Mouse (Mus musculus) kidney, postnatal 4 days (tissue): ENCODE measurements around the gene Syt5.

Experiments
- DNase-seq, 2 experiments: peaks; one replicate each; pipeline ENCODE4 v3.0.0; 2021; ENCODE audit warnings: mixed read lengths in 2 of 2

The Syt5 gene

DNA sequence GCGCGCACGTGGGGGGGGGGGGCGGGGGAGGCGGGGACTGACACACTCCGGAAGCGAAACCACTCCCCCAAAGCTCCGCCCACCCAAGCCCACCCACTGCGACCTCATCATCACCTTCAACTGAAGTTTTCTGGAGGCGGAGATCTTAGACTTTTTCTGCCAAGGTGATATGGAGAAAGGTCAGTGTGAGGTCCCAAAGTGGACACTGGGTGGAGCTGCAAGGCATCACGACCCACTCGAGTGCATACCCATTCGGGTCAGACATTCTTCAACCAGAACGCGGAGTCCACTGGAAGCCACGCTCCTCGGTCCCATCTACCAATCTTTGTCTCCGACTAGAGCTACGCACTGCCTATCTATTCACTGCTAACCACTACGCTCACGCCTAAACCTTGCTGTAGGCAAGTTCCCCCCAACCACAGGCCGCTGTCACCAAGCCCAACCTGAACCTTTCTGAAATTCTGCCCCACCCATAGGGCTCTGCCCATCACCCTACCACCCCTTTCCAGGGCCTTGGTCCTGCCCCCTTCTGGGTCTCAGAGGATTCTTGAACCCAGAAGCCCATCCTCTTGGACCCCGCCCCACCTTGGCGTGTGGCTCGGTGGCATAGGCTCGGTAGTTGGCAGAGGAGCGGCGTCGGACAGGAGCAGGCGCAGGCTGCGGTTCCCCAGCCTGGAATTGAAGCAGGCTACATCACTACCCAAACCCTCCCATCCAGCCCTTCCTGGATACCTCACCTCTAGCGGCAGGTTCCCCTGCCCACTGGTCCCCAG is 25.9 kb downstream of the Syt5 start:
- DNase-seq, result peak in 1 of 2 experiments; percentile 28

- DNase-seq, result no peak
Measured at GRCm38 (mm10) chr7:4518487-4518886, 28.9 kb downstream of the Syt5 start.

DNA sequence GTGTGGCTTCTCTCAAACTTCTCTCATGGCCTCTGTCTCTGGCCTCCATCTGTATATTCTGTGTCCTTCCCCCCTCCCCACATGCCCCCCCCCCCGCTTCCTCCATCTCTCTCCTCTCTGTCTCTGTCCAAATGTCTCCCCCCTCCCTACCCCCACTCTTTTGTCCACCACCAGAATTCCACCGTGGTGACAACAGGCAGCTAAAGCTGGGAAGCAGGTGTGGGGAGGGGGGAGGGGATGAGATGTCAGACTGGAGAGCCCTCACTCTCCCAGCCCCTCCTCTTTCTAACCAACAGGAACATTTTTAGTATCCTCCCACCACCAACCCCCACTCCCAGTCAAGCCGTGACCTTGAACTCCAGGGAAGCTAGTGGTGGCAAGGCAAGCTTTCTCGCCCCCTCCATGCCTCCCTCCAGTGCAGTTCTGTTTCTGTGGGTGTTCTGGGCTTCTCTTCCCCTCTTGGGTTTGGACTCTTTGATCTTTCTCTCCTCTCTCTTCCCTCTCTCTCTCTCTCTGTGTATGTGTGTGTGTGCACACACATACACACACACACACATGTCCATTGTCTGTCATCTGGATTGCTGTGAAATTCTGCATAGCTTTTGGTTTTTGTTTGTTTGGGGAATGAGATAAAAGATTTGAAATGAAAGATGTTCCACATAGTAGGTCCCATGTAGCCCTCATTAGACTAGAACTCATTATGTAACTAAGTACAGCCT is 30.9 kb downstream of the Syt5 start, which contains the start of gene Tnnt1:
Gene Tnnt1 (minus strand): TSS at position 51 of the 719 bp plus-strand sequence.
- no peak for DNase-seq

DNA sequence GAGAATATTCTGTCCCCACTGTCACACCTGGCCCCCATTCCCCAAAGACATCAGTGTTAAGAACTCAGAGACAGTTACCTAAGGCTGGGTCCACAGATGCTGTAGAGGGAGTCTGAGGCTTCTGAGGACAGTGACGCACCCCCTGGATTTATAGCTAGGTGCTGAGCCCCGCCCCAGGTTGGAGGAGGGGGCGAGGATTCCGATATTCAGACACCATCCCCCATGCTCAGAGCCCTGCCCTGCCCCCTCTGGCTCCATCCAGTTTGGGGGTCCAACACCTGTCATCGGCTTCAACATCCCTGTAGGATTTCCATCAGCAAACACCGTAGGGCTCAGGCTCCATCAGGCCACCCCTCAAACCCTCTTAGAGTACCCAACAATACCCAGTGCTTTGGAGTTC is 31.5 kb downstream of the Syt5 start:
- no peak for DNase-seq

- DNase-seq, result peak; percentile 71 to 78
Measured at GRCm38 (mm10) chr7:4513829-4514712, 33.3 kb downstream of the Syt5 start.

GRCm38 (mm10) chr7:4513236-4513635 is 34.1 kb downstream of the Syt5 start:
- peak; percentile 49 to 58 for DNase-seq

DNA sequence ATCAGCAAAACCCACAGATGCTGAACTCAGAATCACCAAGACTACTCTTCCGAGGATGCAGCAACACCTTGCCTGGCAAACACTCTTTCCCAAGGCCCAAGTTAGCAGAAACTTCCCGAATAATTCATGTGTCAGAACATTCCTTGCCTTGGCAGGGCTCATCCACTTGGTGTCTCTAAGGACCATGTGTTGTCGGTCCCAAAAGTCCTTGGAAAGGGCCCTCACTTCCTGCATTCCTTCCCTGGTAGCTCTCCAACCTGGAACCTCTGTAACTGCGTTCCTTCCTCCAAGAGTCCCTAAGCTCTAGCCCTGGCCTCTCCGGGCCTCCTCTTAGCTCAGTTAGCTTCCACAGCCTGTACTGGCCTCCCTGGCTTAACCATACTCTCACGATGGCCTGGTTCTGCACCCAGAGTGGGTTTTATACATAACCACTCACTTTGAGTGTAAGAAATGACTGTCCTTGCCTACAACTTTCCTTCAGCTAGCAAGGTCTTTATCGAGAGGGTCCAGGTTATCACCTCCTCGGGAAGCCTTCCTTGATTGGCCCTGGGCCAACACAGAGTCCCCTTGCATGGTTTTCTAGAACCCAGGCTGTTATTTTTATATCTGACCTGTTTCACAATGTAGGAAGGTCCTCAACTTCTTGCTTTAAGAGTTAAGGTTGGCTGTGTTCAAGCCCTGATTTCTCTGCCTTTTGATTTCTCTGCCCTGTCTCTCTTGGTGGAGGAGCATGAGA is 35.7 kb downstream of the Syt5 start:
- DNase-seq, result no peak

GRCm38 (mm10) chr7:4509863-4510608 is 37.3 kb downstream of the Syt5 start:
- peak; percentile 83 to 88 for DNase-seq

DNA sequence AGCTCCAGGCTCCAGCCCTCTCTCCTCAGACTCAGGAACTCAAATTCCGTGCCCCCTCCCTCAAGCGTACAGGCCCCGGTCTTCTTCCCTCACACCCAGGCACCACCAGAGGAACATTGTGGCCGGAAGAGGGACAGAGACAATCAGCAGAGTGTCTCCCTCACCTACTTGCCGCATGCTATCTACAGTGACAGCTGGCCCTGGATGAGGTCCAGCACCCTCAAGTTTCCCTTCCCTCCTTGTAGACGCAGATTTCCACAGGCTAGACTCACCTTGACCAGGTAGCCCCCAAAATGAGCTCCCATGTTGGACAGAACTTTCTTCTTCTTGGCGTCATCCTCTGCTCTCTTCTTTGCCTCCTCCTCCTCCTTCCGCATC is 38.6 kb downstream of the Syt5 start:
- DNase-seq, result no peak

DNA sequence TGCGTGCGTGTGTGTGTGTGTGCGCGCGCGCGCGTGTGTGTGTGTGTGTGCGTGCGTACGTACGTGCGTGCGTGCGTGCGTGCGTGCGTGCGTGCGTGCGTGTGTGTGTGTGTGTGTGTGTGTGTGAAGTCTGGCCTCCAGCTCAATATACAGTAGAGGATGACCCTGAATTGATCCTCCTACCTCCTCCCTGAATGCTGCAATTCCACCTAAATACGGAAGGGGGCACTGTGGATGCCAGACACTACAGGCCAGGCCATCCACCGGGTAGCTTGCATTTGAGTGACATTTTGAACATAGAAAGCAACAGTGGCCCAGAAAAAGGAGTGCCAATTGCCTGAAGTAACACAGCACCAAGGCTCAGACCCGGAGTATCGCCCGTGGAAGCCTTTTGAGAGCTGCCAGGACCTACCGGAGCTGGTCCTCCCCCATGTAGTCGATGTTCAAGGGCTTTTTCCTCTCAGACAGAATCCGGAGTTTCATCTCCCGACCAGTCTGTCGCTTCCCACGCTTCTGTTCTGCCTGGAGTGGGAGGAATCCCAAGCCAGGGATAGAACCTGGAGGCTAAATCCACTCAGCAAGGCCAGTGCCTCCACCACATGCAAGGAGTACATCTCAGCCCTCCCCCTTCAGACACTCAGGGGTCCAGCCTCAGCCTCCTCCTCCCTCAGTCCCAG is 39.1 kb downstream of the Syt5 start:
- no peak for DNase-seq

DNA sequence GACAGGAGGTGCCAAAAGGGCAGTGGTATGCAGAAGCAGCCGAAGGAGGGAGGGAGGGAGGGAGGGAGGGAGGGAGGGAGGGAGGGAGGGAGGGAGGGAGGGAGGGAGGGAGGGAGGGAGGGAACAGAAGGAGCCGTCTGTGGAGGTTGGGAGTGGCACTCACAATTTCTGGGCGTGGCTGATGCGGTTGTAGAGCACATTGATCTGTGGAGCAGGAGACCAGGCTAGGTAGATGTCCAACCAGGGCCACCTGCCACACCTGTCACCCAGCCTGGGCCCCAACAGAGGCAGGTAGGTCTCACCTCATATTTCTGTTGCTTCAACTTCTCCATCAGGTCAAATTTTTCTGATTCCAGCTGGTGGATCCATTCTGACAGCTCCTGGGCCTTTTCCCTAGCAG is 40.1 kb downstream of the Syt5 start:
- DNase-seq, result no peak

GRCm38 (mm10) chr7:4504646-4505435 is 42.5 kb downstream of the Syt5 start:
- DNase-seq, result no peak

GRCm38 (mm10) chr7:4503858-4504257 is 43.5 kb downstream of the Syt5 start:
- DNase-seq, result no peak

- no peak for DNase-seq
Measured at GRCm38 (mm10) chr7:4503100-4503499, 44.2 kb downstream of the Syt5 start.

DNA sequence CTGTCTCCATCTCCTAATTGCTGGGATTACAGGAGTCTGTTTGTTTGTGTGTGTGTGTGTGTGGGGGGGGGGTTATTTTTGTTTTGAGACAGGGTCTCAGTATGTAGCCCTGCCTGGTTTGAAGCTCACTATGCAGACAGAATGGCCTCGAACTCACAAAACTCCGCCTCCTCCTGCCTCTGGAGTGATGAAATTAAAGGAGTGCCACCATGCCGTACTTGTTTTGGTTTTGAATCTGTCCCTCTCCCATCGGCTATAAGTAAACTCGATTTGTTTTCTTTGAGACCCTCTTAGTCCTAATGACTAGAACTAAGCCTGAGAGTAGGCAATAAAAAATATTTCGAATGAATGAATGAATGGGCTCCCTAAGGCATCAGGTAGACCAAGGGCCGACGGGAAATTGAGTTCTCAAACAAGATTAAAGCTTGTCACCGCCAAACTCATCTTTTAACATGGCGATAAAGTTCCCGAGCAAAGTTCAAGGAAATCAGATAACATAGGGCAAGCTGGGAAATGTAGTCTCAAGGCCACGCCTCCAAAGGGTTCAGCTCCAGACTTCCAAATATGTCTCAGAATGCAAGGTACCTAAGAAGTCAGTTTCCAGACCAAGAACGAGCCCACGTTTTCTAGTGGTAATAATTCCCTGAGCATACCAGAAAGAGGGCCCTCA is 44.8 kb downstream of the Syt5 start:
- DNase-seq, result peak in 1 of 2 experiments; percentile 27

- DNase-seq, result peak; percentile 97
Measured at GRCm38 (mm10) chr7:4501558-4502397, 45.6 kb downstream of the Syt5 start, which contains the start of gene Ppp1r12c. Ppp1r12c (minus strand) TSS chr7:4501680.

GRCm38 (mm10) chr7:4500892-4501471 is 46.4 kb downstream of the Syt5 start:
- DNase-seq, result peak; percentile 59 to 67

GRCm38 (mm10) chr7:4499034-4499433 is 48.3 kb downstream of the Syt5 start:
- no peak for DNase-seq
